Mouse (Mus musculus): Measurements from ENCODE around the gene Gm10563.

GRCm38 (mm10) chr4:155595777-155596176 is 49.4 kb downstream of the Gm10563 start:
- TF ChIP-seq EP300 (IDR thresholded peaks at IDR 0.05; ENCODE audit: insufficient read depth, low read depth, low read length) (no peak), CTCF (IDR thresholded peaks at IDR 0.05; ENCODE audit: low read depth, low read length) (no peak), POLR2A (IDR thresholded peaks at IDR 0.05; ENCODE audit: insufficient read depth, low read length) (no peak)
